ENCODE assay signal across 13 mouse cellular contexts in genomic region chr11:120134847-120135530, GRCm38 (mm10). TPM values are rescaled to one million over a fixed set of nuclear protein-coding genes. Genes with fewer than 3 reads are reported as not detected.
DNase-seq lines count a peak whose midpoint lies in the region; ATAC-seq and TF ChIP-seq lines count a peak whose summit lies in the region.
"Had no signal": no experiment of that assay in that cellular context is flagged by ENCODE, and none has a peak within 500 bp of the region (broad histone marks: within the 10 kb centered on the region; RNA-seq: fewer than 3 reads in every experiment).

No protein-coding gene starts in this region.

- H3K27me3 ChIP-seq in MEL (ENCODE audit: control insufficient read depth in 1 of 2, insufficient read depth in 2 of 2, low read length in 2 of 2), result no peaks in the 10 kb centered on the region
- H3K27me3 ChIP-seq in heart, embryonic 11.5 days (ENCODE audit: control insufficient read depth, insufficient read depth, low read length), result no peaks in the 10 kb centered on the region
- H3K27me3 ChIP-seq in intestine, embryonic 16.5 days (replicated peaks; ENCODE audit: control insufficient read depth, insufficient read depth, low read length), result no peaks in the 10 kb centered on the region
- H3K27me3 ChIP-seq: limb, embryonic 12.5 days; midbrain, embryonic 13.5 days; Patski had no signal

- H3K9ac ChIP-seq in MEL (ENCODE audit: control insufficient read depth, low read depth, low read length, poor library complexity, severe bottlenecking), result no peak overlapping the region
- H3K9ac ChIP-seq in heart, embryonic 11.5 days (ENCODE audit: low read depth, low read length), result no peak overlapping the region
- H3K9ac ChIP-seq in intestine, embryonic 16.5 days (ENCODE audit: low read depth, low read length), result peak overlapping the region; percentile 33; the same call in 1 of the 2 replicates
- H3K9ac ChIP-seq: limb, embryonic 12.5 days; midbrain, embryonic 13.5 days had no signal

- H3K4me1 ChIP-seq in MEL (ENCODE audit: control insufficient read depth in 1 of 2, insufficient read depth in 2 of 2, low read length in 2 of 2), result peaks cover 22 to 39% of the 10 kb centered on the region in 2 experiments
- H3K4me1 ChIP-seq in heart, embryonic 11.5 days (ENCODE audit: control insufficient read depth, insufficient read depth, low read length), result peaks cover 58% of the 10 kb centered on the region
- peaks cover 35% of the 10 kb centered on the region for H3K4me1 ChIP-seq in intestine, embryonic 16.5 days (ENCODE audit: control insufficient read depth, insufficient read depth, low read length)

- no peak for TF ChIP-seq POLR2A in MEL (IDR thresholded peaks at IDR 0.05; ENCODE audit: control insufficient read depth in 1 of 2, insufficient read depth in 1 of 2, low read depth in 1 of 2, low read length in 2 of 2, poor library complexity in 1 of 2)

- TF ChIP-seq CTCF in MEL (IDR thresholded peaks at IDR 0.05 in 2 of 3, conservative IDR thresholded peaks at IDR 0.05 in 1 of 3; ENCODE audit: control insufficient read depth in 1 of 3, insufficient read depth in 1 of 3, low read depth in 2 of 3, low read length in 3 of 3, poor library complexity in 1 of 3, severe bottlenecking in 1 of 3), result no peak

- H3K9me3 ChIP-seq in MEL (replicated peaks; ENCODE audit: insufficient read depth, low read length), result no peaks in the 10 kb centered on the region
- no peaks in the 10 kb centered on the region for H3K9me3 ChIP-seq in heart, embryonic 11.5 days (replicated peaks; ENCODE audit: control insufficient read depth, low read length)
- H3K9me3 ChIP-seq in intestine, embryonic 16.5 days (ENCODE audit: control insufficient read depth, low read length), result no peaks in the 10 kb centered on the region
- H3K9me3 ChIP-seq: limb, embryonic 12.5 days; midbrain, embryonic 13.5 days had no signal

- peaks cover 15 to 34% of the 10 kb centered on the region in 2 experiments for H3K36me3 ChIP-seq in MEL (ENCODE audit: control insufficient read depth in 1 of 2, insufficient read depth in 2 of 2, low read length in 2 of 2)
- peaks cover 12% of the 10 kb centered on the region for H3K36me3 ChIP-seq in heart, embryonic 11.5 days (ENCODE audit: control insufficient read depth, insufficient read depth, low read length)
- H3K36me3 ChIP-seq in intestine, embryonic 16.5 days (ENCODE audit: control insufficient read depth, insufficient read depth, low read length), result peaks cover 15% of the 10 kb centered on the region; the same call in 1 of the 2 replicates

- intact Hi-C loops in heart, postnatal 25 days (cut with DNase I), result no loop called here

- H3K79me2 ChIP-seq in MEL (ENCODE audit: control insufficient read depth, insufficient read depth, low read length, poor library complexity), result no peaks in the 10 kb centered on the region; the same call in 1 of the 2 replicates

- no peak for TF ChIP-seq RAD21 in MEL (IDR thresholded peaks at IDR 0.05; ENCODE audit: low read depth, low read length)

- ATAC-seq in heart, embryonic 11.5 days (replicated peaks; ENCODE audit: insufficient number of reproducible peaks, low FRiP score, low TSS enrichment), result 0 out of 2 replicates have a peak, but pooled peaks have one; percentile 29
- ATAC-seq in intestine, embryonic 16.5 days, result peak; percentile 47
- ATAC-seq: midbrain, embryonic 13.5 days; Patski had no signal

- H3K27ac ChIP-seq in MEL (ENCODE audit: control insufficient read depth, low read depth, low read length), result no peak overlapping the region
- peak overlapping the region; percentile 84 for H3K27ac ChIP-seq in heart, embryonic 11.5 days (ENCODE audit: low read depth, low read length)
- H3K27ac ChIP-seq in intestine, embryonic 16.5 days (ENCODE audit: low read length), result no peak overlapping the region
- H3K27ac ChIP-seq: limb, embryonic 12.5 days; midbrain, embryonic 13.5 days; stomach, postnatal 0 days had no signal

- no peak overlapping the region for H3K4me3 ChIP-seq in MEL (ENCODE audit: control insufficient read depth in 1 of 2, insufficient read depth in 1 of 2, low read depth in 2 of 2, low read length in 2 of 2)
- H3K4me3 ChIP-seq in heart, embryonic 11.5 days (ENCODE audit: low read depth, low read length), result no peak overlapping the region
- no peak overlapping the region for H3K4me3 ChIP-seq in intestine, embryonic 16.5 days (ENCODE audit: low read length)
- H3K4me3 ChIP-seq: erythroblast, embryonic 14.5 days; limb, embryonic 12.5 days; midbrain, embryonic 13.5 days had no signal

- no peak overlapping the region for H3K4me2 ChIP-seq in heart, embryonic 11.5 days
- no peak overlapping the region for H3K4me2 ChIP-seq in intestine, embryonic 16.5 days (ENCODE audit: low read depth, low read length)
- H3K4me2 ChIP-seq: limb, embryonic 12.5 days; midbrain, embryonic 13.5 days had no signal

- peak; percentile 55 to 58 for DNase-seq in heart, adult 18-20 months
- DNase-seq in heart, postnatal 25 days (ENCODE audit: low spot score), result no peak
- DNase-seq in MEL (ENCODE audit: low read depth, low spot score), result no peak
- no peak for DNase-seq in left cerebral cortex, adult 8-10 months (ENCODE audit: low spot score in 2 of 2)
- DNase-seq in layer of hippocampus, adult 11-12 months (ENCODE audit: low spot score), result no peak
- DNase-seq: thymus, postnatal 36 days had no signal

- TF ChIP-seq EP300 in MEL (IDR thresholded peaks at IDR 0.05; ENCODE audit: low read depth in 1 of 2, low read length in 2 of 2), result no peak

- WGBS in heart, embryonic 11.5 days (ENCODE audit: insufficient replicate concordance), result 62% methylated on average over 9 of the region's 9 CpGs
- 81% methylated on average over 9 of the region's 9 CpGs for WGBS in intestine, embryonic 16.5 days

TF ChIP-seq in MEL, 35 proteins besides CTCF, POLR2A, EP300 and RAD21:
- no peak for TF ChIP-seq SMC3 (IDR thresholded peaks at IDR 0.05; ENCODE audit: low read depth, low read length)
- TF ChIP-seq POLR2AphosphoS2 (IDR thresholded peaks at IDR 0.05; ENCODE audit: low read length), result 0 out of 2 replicates have a peak, but pooled peaks have one; percentile 32

RNA-seq across cellular contexts. Expression of gene Slc38a10, which starts 16.2 kb away (rescaled TPM):
- 10 to 100 TPM; 89.2 to 93.9 TPM for total RNA-seq in heart, adult 18-20 months (2021)
- total RNA-seq in heart, postnatal 25 days (2021), result 10 to 100 TPM; 75.9 to 78.0 TPM
- total RNA-seq in MEL (2012; rRNA removed), result 71.3 and 78.2 TPM in 2 replicates
- 10 to 100 TPM in 1 of 2 experiments, not detected in 1; 80.7 TPM for polyA plus RNA-seq in MEL (2012; ENCODE audit: insufficient read depth in 1 of 2, insufficient read length in 2 of 2, low read depth in 1 of 2, low replicate concordance in 2 of 2, missing spikeins in 1 of 2)
- 57.5 and 72.0 TPM in 2 replicates for polyA plus RNA-seq in heart, embryonic 11.5 days (2014; fragmentation: Nextera tagmentation; extraction: Ambion mirVana)
- polyA plus RNA-seq in intestine, embryonic 16.5 days (2015; fragmentation: Nextera tagmentation; extraction: Ambion mirVana), result 84.6 and 91.4 TPM in 2 replicates
- 10 to 100 TPM; 80.0 to 98.8 (median 89.6) TPM for total RNA-seq in left cerebral cortex, adult 8-10 months (2022)

RNA-seq across cellular contexts. Expression of gene Ndufaf8, which starts 36.3 kb away (rescaled TPM):
- total RNA-seq in heart, adult 18-20 months (2021), result 10 to 100 TPM; 85.2 to 94.9 TPM
- 10 to 100 TPM; 67.1 to 69.7 TPM for total RNA-seq in heart, postnatal 25 days (2021)
- 99.2 and 120 TPM in 2 replicates for total RNA-seq in MEL (2012; rRNA removed)
- 10 to 100 TPM in 1 of 2 experiments, not detected in 1; 77.6 TPM for polyA plus RNA-seq in MEL (2012; ENCODE audit: insufficient read depth in 1 of 2, insufficient read length in 2 of 2, low read depth in 1 of 2, low replicate concordance in 2 of 2, missing spikeins in 1 of 2)
- polyA plus RNA-seq in heart, embryonic 11.5 days (2014; fragmentation: Nextera tagmentation; extraction: Ambion mirVana), result 83.2 and 83.4 TPM in 2 replicates
- polyA plus RNA-seq in intestine, embryonic 16.5 days (2015; fragmentation: Nextera tagmentation; extraction: Ambion mirVana), result 113 and 119 TPM in 2 replicates
- total RNA-seq in left cerebral cortex, adult 8-10 months (2022), result 10 to 100 TPM; 27.8 to 44.9 (median 35.4) TPM

RNA-seq across cellular contexts. Expression of gene Tepsin, which starts 36.5 kb away (rescaled TPM):
- 1 to 10 TPM; 5.9 to 8.2 TPM for total RNA-seq in heart, adult 18-20 months (2021)
- total RNA-seq in heart, postnatal 25 days (2021), result 1 to 10 TPM; 7.4 to 8.2 TPM
- total RNA-seq in MEL (2012; rRNA removed), result 12.6 and 16.6 TPM in 2 replicates
- polyA plus RNA-seq in MEL (2012; ENCODE audit: insufficient read depth in 1 of 2, insufficient read length in 2 of 2, low read depth in 1 of 2, low replicate concordance in 2 of 2, missing spikeins in 1 of 2), result 10 to 100 TPM in 1 of 2 experiments, not detected in 1; 14.3 TPM
- 14.6 and 18.9 TPM in 2 replicates for polyA plus RNA-seq in heart, embryonic 11.5 days (2014; fragmentation: Nextera tagmentation; extraction: Ambion mirVana)
- 21.1 and 22.5 TPM in 2 replicates for polyA plus RNA-seq in intestine, embryonic 16.5 days (2015; fragmentation: Nextera tagmentation; extraction: Ambion mirVana)
- 10 to 100 TPM; 15.7 to 17.7 (median 17.0) TPM for total RNA-seq in left cerebral cortex, adult 8-10 months (2022)

RNA-seq across cellular contexts. Expression of gene Cep131, which starts 48.4 kb away (rescaled TPM):
- 10 to 100 TPM in 1 of 2 experiments, 1 to 10 TPM in 1; 6.5 to 10.5 TPM for total RNA-seq in heart, adult 18-20 months (2021)
- total RNA-seq in heart, postnatal 25 days (2021), result 1 to 10 TPM; 9.3 to 9.7 TPM
- total RNA-seq in MEL (2012; rRNA removed), result 17.6 and 21.6 TPM in 2 replicates
- 10 to 100 TPM in 1 of 2 experiments, not detected in 1; 26.6 TPM for polyA plus RNA-seq in MEL (2012; ENCODE audit: insufficient read depth in 1 of 2, insufficient read length in 2 of 2, low read depth in 1 of 2, low replicate concordance in 2 of 2, missing spikeins in 1 of 2)
- polyA plus RNA-seq in heart, embryonic 11.5 days (2014; fragmentation: Nextera tagmentation; extraction: Ambion mirVana), result 15.1 and 16.0 TPM in 2 replicates
- 12.0 and 12.2 TPM in 2 replicates for polyA plus RNA-seq in intestine, embryonic 16.5 days (2015; fragmentation: Nextera tagmentation; extraction: Ambion mirVana)
- 10 to 100 TPM; 29.8 to 37.4 (median 32.2) TPM for total RNA-seq in left cerebral cortex, adult 8-10 months (2022)

Comparison
In these comparisons a context has a peak if more than half of its experiments do, and no peak if none do; other contexts are left out.
1. DNase-seq: peak in heart, adult 18-20 months (2 of 2); none in heart, postnatal 25 days (single experiment), MEL (single experiment), left cerebral cortex, adult 8-10 months (0 of 2) and layer of hippocampus, adult 11-12 months (single experiment).